Mouse (Mus musculus) hindbrain, postnatal 0 days (tissue): ENCODE results near the gene Cetn4. TPM values are rescaled to one million over a fixed set of nuclear protein-coding genes. Genes with fewer than 3 reads are reported as not detected.

Experiments
- ATAC-seq: fragments of 200-750 bp; cut with Nextera tagmentation; 2 replicates; pipeline ENCODE4 v1.8.0; 2017; ENCODE audit warnings: mild to moderate bottlenecking, moderate TSS enrichment, moderate library complexity
- DNase-seq: peaks from one replicate; pipeline ENCODE4 v3.0.0-alpha.2; 2015; ENCODE audit warnings: low spot score
- H3K27ac ChIP-seq: fragments of 300-500 bp; sonication (generic); 2 replicates; pipeline ENCODE4 v1.5.1; 2014; ENCODE audit warnings: mild to moderate bottlenecking
- H3K27me3 ChIP-seq: fragments of 300-500 bp; sonication (generic); 2 replicates; pipeline ENCODE4 v1.6.1; 2014; ENCODE audit warnings: low read length, mixed read lengths; ENCODE audit not compliant: insufficient read depth
- H3K36me3 ChIP-seq: fragments of 300-500 bp; sonication (generic); 2 replicates; pipeline ENCODE4 v1.6.1; 2014; ENCODE audit warnings: low read length, mixed read lengths; ENCODE audit not compliant: insufficient read depth
- H3K4me1 ChIP-seq: fragments of 300-500 bp; sonication (generic); 2 replicates; pipeline ENCODE4 v1.6.1; 2014; ENCODE audit warnings: antibody characterized with exemption, low read length, mixed read lengths; ENCODE audit not compliant: insufficient read depth
- H3K4me2 ChIP-seq: fragments of 300-500 bp; sonication (generic); 2 replicates; pipeline ENCODE4 v1.6.1; 2014; ENCODE audit warnings: low read depth, mild to moderate bottlenecking, low read length, moderate library complexity, mixed read lengths
- H3K4me3 ChIP-seq: fragments of 300-500 bp; sonication (generic); 2 replicates; pipeline ENCODE4 v1.5.1; 2014; ENCODE audit warnings: low read length
- H3K9ac ChIP-seq: fragments of 300-500 bp; sonication (generic); replicated peaks from 2 replicates; pipeline ENCODE4 v1.6.1; 2014; ENCODE audit warnings: mild to moderate bottlenecking, low read length, moderate library complexity, mixed read lengths
- H3K9me3 ChIP-seq: fragments of 300-500 bp; sonication (generic); 2 replicates; pipeline ENCODE4 v1.6.1; 2016; ENCODE audit warnings: low read length, mixed read lengths
- CTCF ChIP-seq: IDR thresholded peaks from 2 replicates; pipeline ENCODE4 v1.5.1; 2016; ENCODE audit warnings: antibody characterized with exemption, control low read depth, low read depth
- WGBS: fragments of 180-500 bp; shearing (Covaris S2); extraction: QIAGEN DNeasy Blood & Tissue Kit; methylation state at CpG from one replicate; pipeline ENCODE4 v1.1.7; 2014; 5-methylcytosine and 5-hydroxymethylcytosine counted together
- polyA plus RNA-seq: library from polyadenylated mRNA; unstranded; fragments of >200 nt; fragmentation: Nextera tagmentation; extraction: Ambion mirVana; gene quantifications from 2 replicates; pipeline ENCODE4 v1.2.1, GENCODE M21; 2015
- total RNA-seq: library from RNA; depleted of rRNA; stranded (reverse); fragments of >200 nt; gene quantifications from 2 replicates; pipeline ENCODE4 v1.2.3, GENCODE M21; 2014

Gene Cetn4
- total and polyA plus RNA-seq, 2 experiments from 2014 or later: 3.3 to 4.4 TPM

DNA sequence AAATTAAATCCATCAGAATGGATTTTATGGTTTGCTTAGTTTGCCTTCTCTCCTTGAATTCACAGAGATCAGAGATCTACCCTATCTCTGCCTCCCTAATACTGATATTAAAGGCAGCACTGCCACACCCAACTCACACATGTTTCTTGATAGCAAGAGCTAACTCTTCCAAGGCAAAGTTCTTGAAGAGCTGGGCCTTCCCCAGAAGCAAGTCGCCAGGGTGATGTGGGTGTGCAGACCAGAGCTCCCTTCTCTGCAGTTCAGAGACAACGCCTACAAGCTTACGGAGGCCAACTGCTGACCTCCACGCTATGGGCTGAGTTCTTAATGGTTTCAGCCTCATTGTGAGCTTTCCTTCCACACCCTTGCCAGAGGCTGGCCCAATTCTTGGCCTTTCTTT, 29.3 kb downstream of the Cetn4 start:
- H3K9ac ChIP-seq: no peak overlapping the region
- no peaks in the 10 kb centered on the region for H3K9me3 ChIP-seq
- no peaks in the 10 kb centered on the region for H3K27me3 ChIP-seq
- no peaks in the 10 kb centered on the region for H3K4me1 ChIP-seq
- H3K27ac ChIP-seq: no peak overlapping the region
- H3K36me3 ChIP-seq: no peaks in the 10 kb centered on the region
- WGBS: 79% methylated on average over 4 of the region's 4 CpGs
- ATAC-seq (no peak), DNase-seq (no peak)
- H3K4me2 ChIP-seq: no peak overlapping the region
- no peak overlapping the region for H3K4me3 ChIP-seq
- no peak for TF ChIP-seq CTCF

DNA sequence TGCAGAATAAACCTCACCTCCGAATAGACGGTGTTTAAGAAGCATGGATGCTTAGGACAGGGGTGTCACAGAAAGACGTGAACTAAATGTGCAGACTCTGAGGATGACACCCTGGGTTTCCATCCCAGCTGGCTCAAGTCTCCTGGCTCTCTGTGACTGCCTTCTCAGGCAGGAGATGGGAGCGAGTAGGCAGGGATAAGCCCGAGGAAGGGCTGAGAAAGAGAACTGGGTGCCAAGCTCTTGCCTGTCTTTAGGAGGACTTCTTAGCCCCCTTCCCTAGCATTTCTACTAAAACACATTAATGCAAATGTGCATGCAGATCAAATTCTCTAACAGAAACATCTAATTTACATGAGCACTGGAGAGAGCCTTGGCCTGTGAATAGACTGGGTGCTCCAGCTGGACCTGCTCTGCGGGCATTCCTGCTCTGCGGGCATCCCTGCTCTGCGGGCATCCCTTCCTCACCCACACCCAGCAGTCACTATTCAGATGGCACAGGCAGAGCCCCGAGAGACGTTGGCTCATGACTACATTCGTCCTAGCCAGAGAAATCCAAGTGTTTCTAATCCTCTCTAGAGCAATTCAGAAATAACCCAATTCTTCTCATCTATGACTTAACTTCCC, 30.1 kb downstream of the Cetn4 start:
- no peaks in the 10 kb centered on the region for H3K4me1 ChIP-seq
- H3K27me3 ChIP-seq: no peaks in the 10 kb centered on the region
- no peak for TF ChIP-seq CTCF
- H3K9ac ChIP-seq: no peak overlapping the region
- ATAC-seq: no peak
- DNase-seq: no peak
- H3K36me3 ChIP-seq: no peaks in the 10 kb centered on the region
- WGBS: 73% methylated on average over 11 of the region's 11 CpGs
- H3K4me2 ChIP-seq: no peak overlapping the region
- no peaks in the 10 kb centered on the region for H3K9me3 ChIP-seq
- no peak overlapping the region for H3K27ac ChIP-seq
- no peak overlapping the region for H3K4me3 ChIP-seq

DNA sequence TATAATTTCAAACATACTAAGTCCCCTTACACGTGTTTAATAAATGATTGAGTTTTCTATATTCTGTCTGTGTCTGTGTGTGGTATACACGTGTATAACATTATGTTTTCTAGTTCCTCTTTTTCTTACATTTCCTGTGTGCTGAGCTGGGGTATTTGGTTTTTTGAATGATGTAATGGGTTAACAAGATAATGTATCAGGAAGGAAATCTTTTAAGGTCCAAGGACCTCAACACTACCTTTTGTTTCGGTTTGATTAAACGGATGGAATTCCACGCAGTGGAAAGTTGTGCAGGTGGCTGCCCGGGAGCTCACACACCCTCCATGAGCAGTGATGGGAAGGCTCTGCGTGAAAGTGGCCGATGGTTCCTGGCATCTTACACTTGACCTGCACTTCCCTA, 31.6 kb downstream of the Cetn4 start:
- Histone ChIP-seq H3K4me3 (no peak overlapping the region), H3K27me3 (no peaks in the 10 kb centered on the region), H3K4me2 (no peak overlapping the region), H3K36me3 (no peaks in the 10 kb centered on the region), H3K27ac (no peak overlapping the region), H3K9me3 (no peaks in the 10 kb centered on the region), H3K9ac (no peak overlapping the region), H3K4me1 (no peaks in the 10 kb centered on the region)
- no peak for DNase-seq
- WGBS: 85% methylated on average over 8 of the region's 8 CpGs
- TF ChIP-seq CTCF: no peak
- no peak for ATAC-seq

DNA sequence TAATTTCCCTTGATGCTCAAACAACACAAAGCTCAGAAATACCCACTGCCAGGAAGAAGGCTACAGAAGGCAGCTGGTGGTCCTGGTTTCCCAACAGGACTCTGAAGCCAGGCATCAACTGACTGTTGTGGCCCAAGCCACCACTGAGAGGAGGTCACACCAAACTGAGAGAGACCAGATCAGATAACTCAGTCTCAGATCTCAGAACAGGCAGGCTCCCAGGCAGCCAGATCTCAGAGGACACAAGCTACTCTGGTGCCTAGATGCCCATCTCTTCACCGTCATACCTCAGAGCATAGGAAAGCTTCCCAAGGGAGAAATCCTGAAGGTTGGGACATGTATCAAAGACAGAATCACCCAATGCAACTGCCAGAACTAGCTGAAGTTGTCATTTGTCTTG, 32.3 kb downstream of the Cetn4 start:
- ATAC-seq (no peak), DNase-seq (no peak)
- Histone ChIP-seq H3K27ac (no peak overlapping the region), H3K27me3 (no peaks in the 10 kb centered on the region), H3K4me1 (no peaks in the 10 kb centered on the region), H3K4me2 (no peak overlapping the region), H3K9me3 (no peaks in the 10 kb centered on the region), H3K36me3 (no peaks in the 10 kb centered on the region), H3K9ac (no peak overlapping the region), H3K4me3 (no peak overlapping the region)
- 81% methylated on average over 1 of the region's 1 CpGs for WGBS
- no peak for TF ChIP-seq CTCF

DNA sequence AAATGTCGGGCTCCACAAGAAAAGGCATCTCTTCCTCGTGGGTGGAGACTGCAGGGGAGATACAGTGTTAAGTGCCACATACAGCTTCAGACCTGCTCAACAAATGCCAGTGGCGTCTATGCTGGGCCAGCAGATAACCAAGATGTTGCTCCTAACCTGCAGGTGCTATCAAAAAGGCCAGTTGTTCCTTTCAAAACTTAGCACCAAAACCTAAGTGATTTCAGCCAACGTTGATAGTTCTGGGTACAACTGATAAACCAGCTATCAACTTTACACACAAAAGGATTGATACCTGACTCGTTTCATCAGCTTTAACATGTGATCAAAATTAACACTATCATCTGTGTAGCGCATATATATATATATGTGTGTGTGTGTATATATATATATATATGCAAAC, 37.8 kb downstream of the Cetn4 start:
- Histone ChIP-seq H3K9me3 (no peaks in the 10 kb centered on the region), H3K36me3 (no peaks in the 10 kb centered on the region), H3K4me3 (no peak overlapping the region), H3K27ac (no peak overlapping the region), H3K9ac (no peak overlapping the region), H3K27me3 (no peaks in the 10 kb centered on the region), H3K4me1 (no peaks in the 10 kb centered on the region), H3K4me2 (no peak overlapping the region)
- DNase-seq: no peak
- no peak for TF ChIP-seq CTCF
- 78% methylated on average over 6 of the region's 6 CpGs for WGBS
- ATAC-seq: no peak

DNA sequence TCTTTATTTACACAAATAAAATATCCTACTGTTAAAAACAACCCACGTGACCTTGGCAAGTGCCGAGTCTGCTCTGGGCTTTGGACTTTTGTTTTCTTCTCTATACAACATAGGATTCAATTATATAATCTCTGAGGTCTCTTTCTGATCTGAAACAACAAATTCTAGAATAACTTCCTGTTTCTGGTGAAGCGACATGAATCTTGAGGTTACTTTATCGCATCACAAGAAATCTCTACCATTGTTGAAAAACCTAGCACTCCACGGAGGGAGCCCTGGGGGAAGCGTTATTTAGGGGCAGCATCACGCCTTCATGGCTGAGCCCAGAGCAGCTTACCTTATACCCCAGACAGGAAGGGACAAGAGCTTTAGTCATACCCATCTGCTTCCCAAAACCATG, 39.4 kb downstream of the Cetn4 start:
- TF ChIP-seq CTCF: no peak
- Histone ChIP-seq H3K9me3 (no peaks in the 10 kb centered on the region), H3K4me3 (no peak overlapping the region), H3K9ac (no peak overlapping the region), H3K4me2 (no peak overlapping the region), H3K36me3 (no peaks in the 10 kb centered on the region), H3K27me3 (no peaks in the 10 kb centered on the region), H3K27ac (no peak overlapping the region), H3K4me1 (no peaks in the 10 kb centered on the region)
- ATAC-seq (no peak), DNase-seq (no peak)
- 88% methylated on average over 7 of the region's 7 CpGs for WGBS

DNA sequence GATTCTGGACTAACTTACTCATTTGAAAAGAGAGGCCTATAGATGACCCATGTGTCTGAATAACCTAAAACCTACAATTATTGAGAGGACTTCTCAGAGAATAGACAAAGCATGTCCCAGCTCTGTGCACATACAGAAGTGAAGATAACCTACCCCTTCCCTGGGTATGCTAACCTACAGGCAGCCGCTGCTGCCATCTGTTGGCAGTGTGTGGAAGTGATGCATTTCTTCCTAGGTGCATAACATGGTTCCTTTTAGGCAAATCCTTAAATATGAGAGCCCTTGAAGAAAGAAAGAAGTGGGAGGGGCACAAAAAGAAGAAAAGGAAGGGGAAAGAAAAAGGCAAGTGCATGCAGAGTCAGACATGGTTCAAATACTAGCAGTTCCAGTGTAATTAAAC, 41.3 kb downstream of the Cetn4 start:
- Histone ChIP-seq H3K36me3 (no peaks in the 10 kb centered on the region), H3K4me1 (no peaks in the 10 kb centered on the region), H3K27ac (no peak overlapping the region), H3K4me3 (no peak overlapping the region), H3K9me3 (no peaks in the 10 kb centered on the region), H3K27me3 (no peaks in the 10 kb centered on the region), H3K4me2 (no peak overlapping the region), H3K9ac (no peak overlapping the region)
- 5% methylated on average over 1 of the region's 1 CpGs for WGBS
- peak; percentile 61 for DNase-seq
- peak; percentile 75 for TF ChIP-seq CTCF
- no peak for ATAC-seq
